Mouse (Mus musculus) cortical plate, adult 2 months (tissue): Measurements from ENCODE around the gene Wrap73.

ENCODE experiments used
- CTCF ChIP-seq: fragments of 200-500 bp; IDR thresholded peaks from 2 replicates; pipeline ENCODE4 v1.5.1; 2011; ENCODE audit warnings: mild to moderate bottlenecking, control low read depth, low read length; ENCODE audit not compliant: insufficient read depth; ENCODE audit errors: extremely low read depth
- POLR2A ChIP-seq: fragments of 200-500 bp; IDR thresholded peaks from 2 replicates; pipeline ENCODE4 v1.6.1; 2011; ENCODE audit warnings: mild to moderate bottlenecking, low read length, control low read depth; ENCODE audit not compliant: insufficient read depth; ENCODE audit errors: extremely low read depth

- TF ChIP-seq CTCF (no peak), POLR2A (no peak)
These were observed 71.4 kb downstream of the Wrap73 start for GRCm38 (mm10) chr4:154213586-154213985.
